Mouse (Mus musculus) spleen, adult 10 weeks (tissue): ENCODE data around the gene Ercc6l. TPM values are rescaled to one million over a fixed set of nuclear protein-coding genes. Genes with fewer than 3 reads are reported as not detected.

Experiments used
- polyA plus RNA-seq: library from polyadenylated mRNA; stranded (reverse); fragments of 350-450 nt; fragmentation: Illumina TruSeq; extraction: RNeasy Lipid Tissue Mini Kit (QIAGEN cat#74804); gene quantifications from one replicate; pipeline ENCODE4 v1.2.3, GENCODE M21; 2015; ENCODE audit warnings: low replicate concordance; ENCODE audit not compliant: insufficient read depth

Ercc6l gene
- 6.2 TPM for polyA plus RNA-seq

DNA sequence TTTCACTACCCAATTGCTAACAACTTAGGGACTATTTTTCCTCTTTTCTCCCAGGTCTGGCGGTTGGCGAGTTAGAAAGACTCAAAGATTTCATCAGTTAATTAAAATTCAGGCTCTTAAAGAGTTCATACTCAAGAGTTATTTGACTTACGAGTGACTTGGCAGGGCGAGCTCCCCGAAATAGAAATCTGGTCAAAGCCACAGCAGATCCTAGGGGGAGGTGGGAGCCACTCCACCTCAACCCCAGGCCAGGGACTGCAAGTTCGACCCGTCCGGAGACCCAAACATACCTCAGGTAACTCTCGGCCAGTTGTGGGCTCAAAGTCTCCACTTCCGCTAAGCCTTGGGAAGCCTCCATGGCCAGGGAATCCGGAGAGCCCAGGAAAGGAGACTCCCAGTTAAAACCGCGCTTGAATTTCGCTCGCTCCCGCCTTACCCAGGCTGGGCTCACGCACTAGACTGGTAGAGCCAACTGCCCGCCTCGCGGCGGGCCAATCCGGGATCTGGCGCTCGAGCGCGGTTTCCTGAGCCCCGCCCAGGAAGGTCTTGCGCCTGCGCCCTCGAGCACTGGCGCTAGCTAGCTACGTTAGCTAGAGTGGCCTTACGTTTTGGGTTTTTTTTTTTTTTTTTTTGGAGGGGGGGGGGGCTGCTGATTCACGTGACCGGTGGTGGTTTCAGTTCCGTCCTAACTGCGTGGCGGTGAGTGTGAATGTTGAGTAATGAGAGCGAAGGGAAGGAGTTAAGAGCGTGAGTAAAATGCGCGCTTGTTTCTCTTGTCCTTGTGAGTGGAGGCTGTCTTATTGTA is at the start of gene Ercc6l:
Ercc6l (minus strand) TSS at position 474 of the 805 bp plus-strand sequence.

GRCm38 (mm10) chrX:102188712-102189497 is 32.0 kb upstream of the Ercc6l start, which contains the start of gene Rps4x:
Gene Rps4x (minus strand): TSS chrX:102189394.

DNA sequence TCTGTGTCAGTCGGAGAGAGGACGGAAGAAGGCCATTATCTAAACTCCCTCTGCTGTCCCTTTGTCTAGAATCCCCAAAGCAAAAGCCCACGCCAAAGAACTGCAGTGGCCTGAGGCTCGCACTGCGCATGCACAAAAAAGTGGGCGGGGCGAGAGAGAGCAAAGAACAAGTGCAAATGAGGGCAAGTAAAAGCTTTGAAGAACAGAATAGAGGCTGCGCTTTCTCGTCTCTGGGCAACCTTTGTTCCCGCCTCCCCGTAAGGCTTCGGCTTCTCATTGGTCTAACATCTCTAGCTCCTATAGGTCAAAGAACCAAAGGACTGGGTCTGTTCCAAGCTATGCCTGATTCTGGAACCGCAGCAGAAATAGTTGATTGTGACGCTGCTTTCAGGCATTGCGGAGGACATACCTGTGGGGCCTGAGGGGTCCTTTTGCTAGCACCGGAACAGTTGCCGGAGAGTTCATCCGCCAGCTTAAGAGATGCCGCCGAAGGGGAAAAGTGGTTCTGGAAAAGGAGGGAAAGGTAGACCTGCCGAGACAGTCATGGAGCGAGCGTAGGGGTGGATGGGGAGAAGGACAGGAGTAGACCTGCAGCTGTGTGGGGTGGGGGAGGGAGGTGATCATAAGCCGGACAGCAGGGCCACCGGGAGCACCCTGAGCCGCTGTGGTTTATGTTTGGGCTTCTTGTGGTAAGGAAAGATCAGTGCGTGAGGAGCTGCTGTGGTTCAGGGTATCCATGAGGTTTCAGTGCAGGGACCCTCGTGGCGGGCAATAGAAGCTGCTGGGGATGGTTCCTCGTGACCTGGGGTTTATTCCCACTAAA is 37.6 kb downstream of the Ercc6l start, which contains the start of gene Pin4:
Pin4 (plus strand) TSS at position 406 of the 823 bp plus-strand sequence.

Other genes starting within 250 kb of the Ercc6l start
- gene Rtl5, start 85.8 kb downstream of the Ercc6l start, polyA plus RNA-seq = 6.5 TPM
- 129 TPM for gene Pin4, start 37.6 kb downstream of the Ercc6l start, polyA plus RNA-seq
- 5,156 TPM for gene Rps4x, start 32.3 kb upstream of the Ercc6l start, polyA plus RNA-seq
- not detected for gene Cited1, start 95.1 kb upstream of the Ercc6l start, polyA plus RNA-seq